Mouse (Mus musculus) lung, postnatal 25 days (tissue): ENCODE measurements around the gene Setd1b.

Experiments used
- DNase-seq: peaks from one replicate; pipeline ENCODE4 v3.0.0; 2022; ENCODE audit warnings: low spot score

Gene Setd1b

GRCm38 (mm10) chr5:123140694-123141554 lies 1.1 kb upstream of the Setd1b start:
- peak; percentile 94 for DNase-seq

- DNase-seq: no peak
These were observed 335 bp upstream of the Setd1b start for GRCm38 (mm10) chr5:123141555-123142160.

GRCm38 (mm10) chr5:123143251-123143970 lies 1.4 kb downstream of the Setd1b start:
- DNase-seq: no peak

- no peak for DNase-seq
These were observed 2.2 kb downstream of the Setd1b start for GRCm38 (mm10) chr5:123143971-123144745.

- DNase-seq: no peak
These were observed 3.0 kb downstream of the Setd1b start for GRCm38 (mm10) chr5:123144746-123145590.

GRCm38 (mm10) chr5:123146357-123146756 lies 4.4 kb downstream of the Setd1b start:
- no peak for DNase-seq

GRCm38 (mm10) chr5:123147569-123147968 lies 5.6 kb downstream of the Setd1b start:
- DNase-seq: no peak

GRCm38 (mm10) chr5:123148073-123148722 lies 6.2 kb downstream of the Setd1b start:
- no peak for DNase-seq

- peak; percentile 93 for DNase-seq
These were observed 7.7 kb downstream of the Setd1b start for GRCm38 (mm10) chr5:123149451-123150400.

- no peak for DNase-seq
These were observed 8.6 kb downstream of the Setd1b start for GRCm38 (mm10) chr5:123150641-123151040.

GRCm38 (mm10) chr5:123151077-123151476 lies 9.1 kb downstream of the Setd1b start:
- DNase-seq: peak; percentile 76

GRCm38 (mm10) chr5:123151707-123152362 lies 9.8 kb downstream of the Setd1b start:
- DNase-seq: no peak

GRCm38 (mm10) chr5:123152901-123153300 lies 10.9 kb downstream of the Setd1b start:
- no peak for DNase-seq

GRCm38 (mm10) chr5:123155425-123155824 lies 13.4 kb downstream of the Setd1b start:
- peak; percentile 79 for DNase-seq

- no peak for DNase-seq
These were observed 14.8 kb downstream of the Setd1b start for GRCm38 (mm10) chr5:123156763-123157162.

- no peak for DNase-seq
These were observed 16.0 kb downstream of the Setd1b start for GRCm38 (mm10) chr5:123157972-123158371.

GRCm38 (mm10) chr5:123159446-123159845 lies 17.5 kb downstream of the Setd1b start:
- no peak for DNase-seq

- DNase-seq: no peak
These were observed 17.9 kb downstream of the Setd1b start for GRCm38 (mm10) chr5:123159866-123160265.

- no peak for DNase-seq
These were observed 18.3 kb downstream of the Setd1b start for GRCm38 (mm10) chr5:123160341-123160740.
